Mouse (Mus musculus) erythroblast, embryonic 14.5 days (primary cell): ENCODE data around the gene Rgl1. TPM values are rescaled to one million over a fixed set of nuclear protein-coding genes. Genes with fewer than 3 reads are reported as not detected.

Experiments
- H3K27me3 ChIP-seq: 2 replicates; pipeline ENCODE4 v1.6.1; 2012; ENCODE audit warnings: inconsistent platforms; ENCODE audit not compliant: control insufficient read depth
- H3K36me3 ChIP-seq: 2 replicates; pipeline ENCODE4 v1.6.1; 2012; ENCODE audit warnings: mild to moderate bottlenecking, inconsistent platforms; ENCODE audit not compliant: control insufficient read depth
- H3K4me1 ChIP-seq: 2 replicates; pipeline ENCODE4 v1.6.1; 2012; ENCODE audit warnings: inconsistent platforms; ENCODE audit not compliant: control insufficient read depth
- H3K4me3 ChIP-seq: replicated peaks from 2 replicates; pipeline ENCODE3; 2012; ENCODE audit warnings: moderate library complexity, mild to moderate bottlenecking, inconsistent platforms
- H3K9me3 ChIP-seq: 2 replicates; pipeline ENCODE4 v1.6.1; 2012; ENCODE audit warnings: low read length, inconsistent platforms, mixed read lengths; ENCODE audit not compliant: control insufficient read depth
- GATA1 ChIP-seq: IDR thresholded peaks from 2 replicates; pipeline ENCODE4 v1.6.1; 2012; ENCODE audit warnings: low read length, inconsistent platforms, mixed read lengths
- TAL1 ChIP-seq: IDR thresholded peaks from 3 replicates; pipeline ENCODE4 v1.6.1; 2012; ENCODE audit warnings: low read length, inconsistent platforms, mixed read lengths
- polyA plus RNA-seq: library from polyadenylated mRNA; stranded (reverse); fragments of >175 nt; gene quantifications from 2 replicates; pipeline ENCODE4 v1.2.3, GENCODE M21; 2012

Gene Rgl1
- polyA plus RNA-seq, 1 experiment: 0.03 TPM

DNA sequence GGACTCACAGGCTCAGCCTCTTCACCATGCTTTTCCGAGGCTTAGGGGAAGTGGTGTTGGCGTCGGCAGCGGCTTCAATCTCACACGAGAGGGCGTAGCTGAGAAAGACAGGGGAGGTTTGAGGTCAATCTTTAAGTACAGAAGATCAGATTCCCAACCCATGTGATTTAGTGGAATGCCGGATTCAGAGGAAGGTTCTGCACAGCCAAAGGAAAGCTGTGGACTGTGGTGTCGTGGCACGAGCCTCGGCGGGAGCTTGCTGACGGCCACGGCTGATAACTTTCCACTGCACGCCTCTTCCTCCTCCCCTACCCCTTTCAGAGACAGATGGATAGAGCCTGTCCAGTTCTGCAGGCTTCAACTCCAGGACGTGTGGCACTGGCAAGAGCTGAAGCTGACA, 234.7 kb downstream of the Rgl1 start:
- TF ChIP-seq GATA1: no peak
- no peak for TF ChIP-seq TAL1
- Histone ChIP-seq H3K9me3 (no peaks in the 10 kb centered on the region), H3K4me3 (no peak overlapping the region), H3K27me3 (no peaks in the 10 kb centered on the region), H3K4me1 (no peaks in the 10 kb centered on the region), H3K36me3 (no peaks in the 10 kb centered on the region; the same call in 1 of the 2 replicates)

DNA sequence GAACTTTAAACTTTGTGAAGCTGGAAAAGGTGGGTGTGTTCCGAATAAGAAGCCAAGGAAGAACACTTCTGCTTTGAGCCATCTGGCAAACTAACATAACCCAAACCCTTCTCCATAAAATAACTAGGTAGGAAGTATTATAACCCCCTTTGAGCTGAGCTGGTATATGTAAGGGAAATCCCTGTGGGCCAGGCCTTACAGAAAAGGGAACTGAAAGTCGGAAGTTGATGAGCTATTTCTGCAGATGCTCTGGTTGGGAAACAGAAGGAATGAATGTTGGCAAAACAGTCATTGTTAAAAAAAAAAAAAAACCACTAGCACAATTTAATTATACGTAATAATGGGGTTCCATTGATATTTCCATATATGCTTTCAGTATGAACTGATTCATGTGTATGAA, 237.4 kb downstream of the Rgl1 start:
- Histone ChIP-seq H3K4me3 (no peak overlapping the region), H3K36me3 (no peaks in the 10 kb centered on the region; the same call in 1 of the 2 replicates), H3K9me3 (no peaks in the 10 kb centered on the region), H3K27me3 (no peaks in the 10 kb centered on the region), H3K4me1 (no peaks in the 10 kb centered on the region)
- no peak for TF ChIP-seq TAL1
- no peak for TF ChIP-seq GATA1

DNA sequence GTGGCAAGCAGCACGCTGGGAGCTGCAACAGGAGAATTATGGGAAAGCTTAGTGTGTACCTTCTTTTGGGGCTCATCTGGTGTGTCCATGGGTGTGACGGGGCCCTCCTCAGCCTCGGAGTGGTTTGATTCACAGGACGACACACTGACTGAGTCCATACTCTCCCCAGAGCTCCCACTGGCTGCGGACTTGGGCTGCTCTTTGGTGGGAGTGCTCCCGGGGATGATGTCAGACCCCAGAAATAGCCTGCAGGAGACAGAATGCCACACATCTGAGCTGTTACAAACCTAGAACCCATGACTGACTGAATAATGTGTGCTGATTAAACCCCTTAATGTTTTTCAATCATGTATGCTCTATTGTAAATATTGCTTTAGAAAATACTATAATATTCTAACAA, 237.9 kb downstream of the Rgl1 start:
- TF ChIP-seq GATA1 (no peak), TAL1 (no peak)

DNA sequence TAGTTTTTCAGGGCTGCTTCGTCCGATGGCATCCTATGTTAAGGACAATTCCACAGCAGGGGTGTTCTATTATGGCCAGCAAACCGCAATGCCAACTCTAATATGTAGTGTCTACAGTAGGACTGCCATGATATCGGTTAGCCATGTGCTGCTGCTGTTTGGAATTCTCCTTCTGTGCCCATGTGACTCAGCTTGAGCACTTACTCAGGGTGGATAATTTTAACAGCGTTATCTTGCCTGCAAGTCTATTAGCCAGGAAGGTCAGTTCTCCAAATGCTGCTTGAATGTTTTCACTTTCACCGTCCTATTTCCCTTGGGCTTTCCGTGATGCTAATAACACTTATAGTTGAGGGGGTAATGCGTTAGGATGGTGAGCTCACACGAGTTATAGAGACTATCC, 240.0 kb downstream of the Rgl1 start:
- Histone ChIP-seq H3K27me3 (no peaks in the 10 kb centered on the region), H3K36me3 (peaks cover 2% of the 10 kb centered on the region; the same call in 1 of the 2 replicates), H3K9me3 (no peaks in the 10 kb centered on the region), H3K4me3 (no peak overlapping the region), H3K4me1 (no peaks in the 10 kb centered on the region)
- no peak for TF ChIP-seq TAL1
- TF ChIP-seq GATA1: no peak

More for the DNA sequence above, 237.9 kb downstream of the Rgl1 start:
- Histone ChIP-seq H3K4me1 (no peaks in the 10 kb centered on the region), H3K36me3 (no peaks in the 10 kb centered on the region; the same call in 1 of the 2 replicates), H3K27me3 (no peaks in the 10 kb centered on the region), H3K4me3 (no peak overlapping the region), H3K9me3 (no peaks in the 10 kb centered on the region)

DNA sequence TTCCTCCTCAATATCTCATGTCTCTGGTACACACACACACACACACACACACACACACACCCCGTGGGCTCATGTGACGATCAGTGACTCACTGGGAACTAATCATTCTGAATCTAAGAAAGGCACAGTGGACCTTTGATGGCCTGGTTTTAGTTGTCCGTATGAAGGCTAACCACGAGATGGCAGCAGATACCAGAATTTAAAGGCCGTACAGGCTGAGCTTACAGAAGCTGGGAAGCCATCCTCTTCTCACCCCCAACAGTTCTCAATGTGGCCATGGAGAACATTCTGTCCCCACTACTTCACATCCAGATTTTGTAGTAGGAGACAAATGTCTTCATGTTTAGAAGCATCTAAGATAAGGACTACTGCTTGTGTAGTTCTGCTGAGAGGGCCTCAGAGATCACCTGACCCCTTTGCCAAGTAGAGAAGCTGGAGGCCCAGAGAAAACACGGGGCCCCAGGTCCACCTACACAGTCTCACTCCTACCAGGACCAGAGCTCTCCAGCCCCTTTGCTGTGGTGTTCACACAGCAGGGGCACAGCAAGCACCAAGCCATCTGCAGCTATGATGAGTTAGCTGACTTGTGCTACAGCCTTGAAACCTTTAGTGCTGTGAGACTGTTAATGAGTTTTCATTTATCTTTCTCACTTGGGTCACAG, 241.0 kb downstream of the Rgl1 start:
- TF ChIP-seq GATA1: no peak
- no peak for TF ChIP-seq TAL1
- H3K4me3 ChIP-seq: no peak overlapping the region

DNA sequence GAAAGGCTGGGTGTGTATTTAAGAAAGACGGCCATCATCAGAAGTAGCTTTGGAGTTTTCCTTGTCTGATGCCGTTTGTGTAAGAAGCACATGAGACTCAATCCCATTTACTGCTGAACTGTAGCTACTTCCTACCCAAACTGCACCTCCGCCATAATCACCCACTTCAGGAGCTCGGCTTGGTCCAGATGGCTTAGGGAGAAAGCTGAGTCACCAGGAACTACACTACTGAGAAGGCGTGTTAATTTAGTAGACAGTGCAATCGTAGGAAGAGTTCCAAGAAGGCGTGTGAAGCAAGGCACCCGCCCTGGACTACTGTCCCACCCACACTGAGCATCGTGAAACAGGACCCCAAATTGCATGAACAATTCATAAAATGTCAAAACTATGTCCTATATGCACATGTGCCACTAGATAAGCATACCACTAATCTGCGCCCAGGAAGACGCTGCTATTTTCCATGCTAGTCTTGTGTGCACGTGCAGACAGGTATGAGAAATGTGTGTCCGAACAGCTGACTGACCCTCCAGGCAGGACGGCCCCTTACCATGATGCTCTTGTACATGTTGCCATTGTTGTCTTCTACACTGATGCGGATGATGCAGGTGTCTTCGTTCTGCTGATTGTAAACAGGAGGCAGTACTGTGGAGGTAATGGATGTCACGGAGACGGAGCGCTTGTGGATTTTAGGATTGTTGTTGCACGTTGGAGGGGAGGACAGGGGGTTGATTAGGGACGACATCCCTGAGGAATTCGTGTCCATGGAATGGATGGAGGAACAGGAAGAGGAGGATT, 241.9 kb downstream of the Rgl1 start:
- Histone ChIP-seq H3K4me3 (no peak overlapping the region), H3K9me3 (no peaks in the 10 kb centered on the region), H3K27me3 (no peaks in the 10 kb centered on the region), H3K36me3 (peaks cover 4% of the 10 kb centered on the region; the same call in 1 of the 2 replicates), H3K4me1 (no peaks in the 10 kb centered on the region)
- no peak for TF ChIP-seq GATA1
- no peak for TF ChIP-seq TAL1

More for the DNA sequence above, 241.0 kb downstream of the Rgl1 start:
- H3K9me3 ChIP-seq: no peaks in the 10 kb centered on the region
- no peaks in the 10 kb centered on the region for H3K4me1 ChIP-seq
- H3K36me3 ChIP-seq: peaks cover 4% of the 10 kb centered on the region; the same call in 1 of the 2 replicates
- H3K27me3 ChIP-seq: no peaks in the 10 kb centered on the region

DNA sequence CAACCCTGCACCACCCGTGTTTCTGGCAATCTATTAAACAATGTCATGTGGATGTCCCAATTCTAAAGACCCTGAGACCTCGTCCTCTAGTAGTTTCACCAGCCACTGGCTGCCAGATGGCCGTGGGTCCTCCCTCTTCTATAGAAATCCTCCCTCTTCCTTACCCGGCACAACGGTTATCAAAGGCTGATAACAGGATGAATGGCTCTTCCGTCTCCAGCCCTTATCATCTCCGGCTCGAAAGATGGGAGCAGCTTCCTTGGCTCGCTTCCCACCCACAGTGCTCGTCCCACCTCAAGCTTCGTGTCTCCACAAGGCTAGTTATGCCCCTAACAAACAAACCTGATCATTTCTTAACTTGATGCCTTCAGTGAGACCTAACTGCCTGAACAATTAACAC, 242.9 kb downstream of the Rgl1 start:
- H3K36me3 ChIP-seq: peaks cover 4% of the 10 kb centered on the region; the same call in 1 of the 2 replicates
- no peaks in the 10 kb centered on the region for H3K27me3 ChIP-seq
- TF ChIP-seq GATA1 (no peak), TAL1 (no peak)
- no peaks in the 10 kb centered on the region for H3K9me3 ChIP-seq
- H3K4me3 ChIP-seq: no peak overlapping the region
- no peaks in the 10 kb centered on the region for H3K4me1 ChIP-seq

DNA sequence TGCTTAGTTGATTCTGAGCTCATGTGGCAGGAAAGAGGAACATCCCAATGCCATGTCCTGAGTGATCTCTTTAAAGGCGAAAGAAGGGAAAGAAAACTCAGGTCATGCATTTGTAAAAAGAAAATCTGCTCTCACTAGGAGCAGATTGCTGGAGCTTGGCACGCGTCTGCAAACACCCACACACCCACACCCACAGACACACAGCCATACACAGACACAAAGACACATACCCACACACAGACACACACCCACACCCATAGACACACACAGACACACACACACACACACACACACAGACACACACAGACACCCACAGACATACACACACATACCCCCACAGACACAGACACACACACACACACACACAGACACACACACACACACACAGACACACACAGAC, 243.9 kb downstream of the Rgl1 start:
- Histone ChIP-seq H3K4me3 (no peak overlapping the region), H3K9me3 (no peaks in the 10 kb centered on the region), H3K4me1 (no peaks in the 10 kb centered on the region), H3K36me3 (peaks cover 4% of the 10 kb centered on the region; the same call in 1 of the 2 replicates), H3K27me3 (no peaks in the 10 kb centered on the region)
- TF ChIP-seq GATA1 (no peak), TAL1 (no peak)

DNA sequence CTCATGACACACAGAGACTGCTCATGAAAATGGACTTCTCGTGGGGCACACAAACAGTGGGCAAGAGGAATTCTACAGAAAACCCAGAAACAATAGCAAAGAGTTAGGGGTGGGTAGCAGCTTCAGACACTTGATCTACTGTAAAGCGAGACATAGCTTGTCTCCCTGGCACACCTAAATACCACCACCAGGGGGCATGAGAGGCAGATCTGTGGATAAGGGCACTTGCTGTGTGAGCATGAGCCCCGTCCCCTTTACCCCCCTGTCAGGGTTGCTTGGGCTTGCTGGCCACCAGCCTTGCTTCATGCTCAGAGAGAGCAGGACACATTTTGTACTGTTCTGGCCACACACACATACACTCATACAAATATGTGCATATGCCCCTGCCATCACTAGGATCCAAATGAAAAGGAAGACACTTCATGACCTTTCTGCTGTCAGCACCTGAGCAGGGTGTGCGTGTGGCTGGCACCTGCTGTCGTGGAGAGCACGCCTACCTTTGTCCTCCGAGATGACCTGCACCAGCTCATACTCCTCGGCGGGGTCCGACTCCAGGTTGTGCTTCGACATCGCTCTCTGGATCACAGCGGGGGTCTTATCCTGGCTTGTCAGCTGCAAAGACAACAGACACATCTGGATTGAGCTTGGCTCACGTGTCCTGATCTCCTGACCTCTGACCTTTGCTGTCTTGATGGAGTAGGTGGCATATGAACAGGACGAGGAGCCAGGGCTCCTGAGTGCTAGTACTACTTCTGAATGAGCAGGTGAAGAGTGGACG, 245.2 kb downstream of the Rgl1 start:
- H3K4me3 ChIP-seq: no peak overlapping the region
- H3K36me3 ChIP-seq: peaks cover 4% of the 10 kb centered on the region; the same call in 1 of the 2 replicates
- no peaks in the 10 kb centered on the region for H3K4me1 ChIP-seq
- H3K27me3 ChIP-seq: no peaks in the 10 kb centered on the region
- TF ChIP-seq TAL1 (no peak), GATA1 (no peak)
- H3K9me3 ChIP-seq: no peaks in the 10 kb centered on the region
